9 mouse cellular contexts compared by ENCODE assay signal in the genomic region with DNA sequence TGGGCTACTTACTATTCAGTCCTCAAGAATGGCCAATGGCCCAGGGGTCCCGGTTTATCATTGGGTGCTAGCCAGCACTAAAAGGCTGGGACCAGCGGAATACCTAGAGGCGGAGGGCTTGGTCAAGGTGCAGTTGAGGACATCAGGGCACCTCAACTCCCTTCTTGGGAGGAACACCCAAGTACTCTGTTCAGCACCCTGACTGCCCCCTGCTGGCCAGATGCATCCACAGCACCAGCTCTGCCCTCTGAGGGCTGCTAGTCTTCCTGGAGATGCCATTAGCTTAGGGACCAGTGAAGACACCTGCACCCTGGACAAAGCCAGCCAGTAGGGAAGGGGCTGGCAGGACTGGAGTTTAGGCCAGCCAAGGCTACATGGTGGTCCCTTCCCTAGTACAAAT. TPM values are rescaled to one million over a fixed set of nuclear protein-coding genes. Genes with fewer than 3 reads are reported as not detected.
A peak's percentile ranks its signal among the peaks of the same experiment; 100 is the strongest.
DNase-seq lines count a peak whose midpoint lies in the region; ATAC-seq lines count a peak whose summit lies in the region.
"Had no signal": no experiment of that assay in that cellular context is flagged by ENCODE, and none has a peak within 500 bp of the region (broad histone marks: within the 10 kb centered on the region; RNA-seq: fewer than 3 reads in every experiment).

No protein-coding gene starts in this region.

- H3K27ac ChIP-seq in embryonic facial prominence, embryonic 14.5 days (replicated peaks; ENCODE audit: low read depth, low read length): no peak overlapping the region
- no peak overlapping the region for H3K27ac ChIP-seq in heart, embryonic 10.5 days
- H3K27ac ChIP-seq in kidney, embryonic 16.5 days (ENCODE audit: low read length): no peak overlapping the region
- H3K27ac ChIP-seq in liver, embryonic 13.5 days: no peak overlapping the region
- no peak overlapping the region for H3K27ac ChIP-seq in neural tube, embryonic 14.5 days (ENCODE audit: low read depth, low read length)

- 66% methylated on average over 3 of the region's 3 CpGs for WGBS in embryonic facial prominence, embryonic 14.5 days
- 63% methylated on average over 3 of the region's 3 CpGs for WGBS in heart, embryonic 10.5 days
- WGBS in kidney, embryonic 16.5 days: 67% methylated on average over 3 of the region's 3 CpGs
- 55% methylated on average over 3 of the region's 3 CpGs for WGBS in liver, embryonic 13.5 days (ENCODE audit: insufficient replicate concordance)
- WGBS in neural tube, embryonic 14.5 days: 73% methylated on average over 3 of the region's 3 CpGs

- DNase-seq in B cell, adult 2 months: peak; percentile 89 to 90
- peak; percentile 90 for DNase-seq in adrenal gland, postnatal 10 days
- DNase-seq in embryonic facial prominence, embryonic 14.5 days (ENCODE audit: low spot score): peak; percentile 66
- DNase-seq in heart, embryonic 10.5 days (ENCODE audit: low spot score): no peak
- DNase-seq in liver, embryonic 13.5 days: peak; percentile 34
- peak; percentile 69 to 73 for DNase-seq in thymus, adult 18-20 months

- no peaks in the 10 kb centered on the region for H3K36me3 ChIP-seq in embryonic facial prominence, embryonic 14.5 days (ENCODE audit: control insufficient read depth, insufficient read depth, low read length)
- no peaks in the 10 kb centered on the region for H3K36me3 ChIP-seq in heart, embryonic 10.5 days
- no peaks in the 10 kb centered on the region for H3K36me3 ChIP-seq in kidney, embryonic 16.5 days (ENCODE audit: insufficient read depth, low read length)
- no peaks in the 10 kb centered on the region for H3K36me3 ChIP-seq in liver, embryonic 13.5 days
- H3K36me3 ChIP-seq in neural tube, embryonic 14.5 days (ENCODE audit: control insufficient read depth, insufficient read depth, low read length): no peaks in the 10 kb centered on the region

- H3K4me2 ChIP-seq in embryonic facial prominence, embryonic 14.5 days (ENCODE audit: low read depth, low read length): peak overlapping the region; percentile 98
- peak overlapping the region; percentile 99 for H3K4me2 ChIP-seq in kidney, embryonic 16.5 days (replicated peaks; ENCODE audit: low read depth, low read length)
- no peak overlapping the region for H3K4me2 ChIP-seq in liver, embryonic 13.5 days
- peak overlapping the region; percentile 100; the same call in 1 of the 2 replicates for H3K4me2 ChIP-seq in neural tube, embryonic 14.5 days (ENCODE audit: low read depth, low read length)

- ATAC-seq in embryonic facial prominence, embryonic 14.5 days (ENCODE audit: low read depth): no peak
- ATAC-seq in kidney, embryonic 16.5 days (ENCODE audit: low FRiP score, low TSS enrichment): no peak
- ATAC-seq in liver, embryonic 13.5 days (ENCODE audit: low read depth): no peak
- ATAC-seq in neural tube, embryonic 14.5 days (ENCODE audit: low read depth): no peak

- no peak overlapping the region for H3K9ac ChIP-seq in embryonic facial prominence, embryonic 14.5 days (ENCODE audit: low read depth, low read length)
- no peak overlapping the region for H3K9ac ChIP-seq in kidney, embryonic 16.5 days (replicated peaks; ENCODE audit: low read length)
- H3K9ac ChIP-seq in liver, embryonic 13.5 days: no peak overlapping the region
- H3K9ac ChIP-seq in neural tube, embryonic 14.5 days (replicated peaks; ENCODE audit: low read depth, low read length): no peak overlapping the region

- H3K27me3 ChIP-seq in embryonic facial prominence, embryonic 14.5 days (replicated peaks; ENCODE audit: control insufficient read depth, insufficient read depth, low read length): peaks cover 2% of the 10 kb centered on the region; the same call in 1 of the 2 replicates
- peaks cover 79% of the 10 kb centered on the region for H3K27me3 ChIP-seq in heart, embryonic 10.5 days (ENCODE audit: insufficient read depth, poor library complexity, severe bottlenecking)
- peaks cover 3% of the 10 kb centered on the region; the same call in 1 of the 2 replicates for H3K27me3 ChIP-seq in kidney, embryonic 16.5 days (ENCODE audit: insufficient read depth, low read length)
- peaks cover 52% of the 10 kb centered on the region for H3K27me3 ChIP-seq in liver, embryonic 13.5 days
- peaks cover 3% of the 10 kb centered on the region; the same call in 1 of the 2 replicates for H3K27me3 ChIP-seq in neural tube, embryonic 14.5 days (ENCODE audit: control insufficient read depth, insufficient read depth, low read length)

- H3K4me3 ChIP-seq in embryonic facial prominence, embryonic 14.5 days (ENCODE audit: low read depth, low read length): peak overlapping the region; percentile 79
- H3K4me3 ChIP-seq in heart, embryonic 10.5 days: peak overlapping the region; percentile 86
- peak overlapping the region; percentile 79; the same call in 1 of the 2 replicates for H3K4me3 ChIP-seq in kidney, embryonic 16.5 days (ENCODE audit: low read length)
- no peak overlapping the region for H3K4me3 ChIP-seq in liver, embryonic 13.5 days (replicated peaks)
- no peak overlapping the region for H3K4me3 ChIP-seq in neural tube, embryonic 14.5 days (ENCODE audit: low read depth, low read length)
- H3K4me3 ChIP-seq: erythroblast, embryonic 14.5 days had no signal

- no peaks in the 10 kb centered on the region for H3K9me3 ChIP-seq in embryonic facial prominence, embryonic 14.5 days (ENCODE audit: control insufficient read depth, low read length)
- H3K9me3 ChIP-seq in heart, embryonic 10.5 days: no peaks in the 10 kb centered on the region
- no peaks in the 10 kb centered on the region for H3K9me3 ChIP-seq in kidney, embryonic 16.5 days (ENCODE audit: low read length)
- no peaks in the 10 kb centered on the region for H3K9me3 ChIP-seq in liver, embryonic 13.5 days (replicated peaks)
- H3K9me3 ChIP-seq in neural tube, embryonic 14.5 days (ENCODE audit: control insufficient read depth, low read length): no peaks in the 10 kb centered on the region

- H3K4me1 ChIP-seq in embryonic facial prominence, embryonic 14.5 days (ENCODE audit: control insufficient read depth, insufficient read depth, low read length): peaks cover 13% of the 10 kb centered on the region
- H3K4me1 ChIP-seq in heart, embryonic 10.5 days: peaks cover 53% of the 10 kb centered on the region
- H3K4me1 ChIP-seq in kidney, embryonic 16.5 days (ENCODE audit: insufficient read depth, low read length): peaks cover 28% of the 10 kb centered on the region
- H3K4me1 ChIP-seq in liver, embryonic 13.5 days (replicated peaks): peaks cover 5% of the 10 kb centered on the region; the same call in 1 of the 2 replicates
- H3K4me1 ChIP-seq in neural tube, embryonic 14.5 days (ENCODE audit: control insufficient read depth, insufficient read depth, low read length): peaks cover 4% of the 10 kb centered on the region; the same call in 1 of the 2 replicates

RNA-seq across cellular contexts. Expression of a gene that starts 1.9 kb away (rescaled TPM):
- 10 to 100 TPM; 11.4 to 14.6 TPM for total RNA-seq in adrenal gland, postnatal 10 days (2021)
- 21.6 and 22.5 TPM in 2 replicates for polyA plus RNA-seq in embryonic facial prominence, embryonic 14.5 days (2014; fragmentation: Nextera tagmentation; extraction: Ambion mirVana)
- polyA plus RNA-seq in heart, embryonic 10.5 days (2016; fragmentation: Nextera tagmentation; extraction: Ambion mirVana): 6.9 and 12.2 TPM in 2 replicates
- polyA plus RNA-seq in kidney, embryonic 16.5 days (2015; fragmentation: Nextera tagmentation; extraction: Ambion mirVana): 11.1 and 11.6 TPM in 2 replicates
- polyA plus RNA-seq in liver, embryonic 13.5 days (2015; fragmentation: Nextera tagmentation; extraction: Ambion mirVana): 0.47 and 0.70 TPM in 2 replicates
- polyA plus RNA-seq in neural tube, embryonic 14.5 days (2014; fragmentation: Nextera tagmentation; extraction: Ambion mirVana): 11.1 and 12.6 TPM in 2 replicates
- polyA plus RNA-seq: erythroblast, embryonic 14.5 days had no signal

Comparison
In these comparisons a context has a peak if more than half of its experiments do, and no peak if none do; other contexts are left out.
1. H3K4me3 ChIP-seq: peak in embryonic facial prominence, embryonic 14.5 days (single experiment), heart, embryonic 10.5 days (single experiment) and kidney, embryonic 16.5 days (single experiment); none in liver, embryonic 13.5 days (single experiment) and neural tube, embryonic 14.5 days (single experiment).